Mouse (Mus musculus): Measurements from ENCODE around the gene Gipc3. TPM values are rescaled to one million over a fixed set of nuclear protein-coding genes. Genes with fewer than 3 reads are reported as not detected.

The Gipc3 gene
- polyA plus RNA-seq, 1 experiment from 2014 or later, result not detected

GRCm38 (mm10) chr10:81385603-81386306, 42.7 kb upstream of the Gipc3 start:
- no peak overlapping the region for H3K27ac ChIP-seq (ENCODE audit: low read length)
- H3K36me3 ChIP-seq (ENCODE audit: control insufficient read depth, insufficient read depth), result peaks cover 17% of the 10 kb centered on the region
- peak overlapping the region; percentile 88 for H3K4me2 ChIP-seq (ENCODE audit: low read length)
- H3K4me1 ChIP-seq (replicated peaks; ENCODE audit: control insufficient read depth, insufficient read depth, low read length), result peaks cover 12% of the 10 kb centered on the region
- no peak for ATAC-seq
- no peak overlapping the region for H3K4me3 ChIP-seq (replicated peaks; ENCODE audit: low read length)
- H3K27me3 ChIP-seq (replicated peaks; ENCODE audit: control insufficient read depth, insufficient read depth, low read length), result no peaks in the 10 kb centered on the region
- H3K9me3 ChIP-seq (ENCODE audit: control insufficient read depth, low read length), result no peaks in the 10 kb centered on the region
- no peak overlapping the region for H3K9ac ChIP-seq (replicated peaks; ENCODE audit: low read depth, low read length)
- WGBS, result 89% methylated on average over 22 of the region's 22 CpGs

DNA sequence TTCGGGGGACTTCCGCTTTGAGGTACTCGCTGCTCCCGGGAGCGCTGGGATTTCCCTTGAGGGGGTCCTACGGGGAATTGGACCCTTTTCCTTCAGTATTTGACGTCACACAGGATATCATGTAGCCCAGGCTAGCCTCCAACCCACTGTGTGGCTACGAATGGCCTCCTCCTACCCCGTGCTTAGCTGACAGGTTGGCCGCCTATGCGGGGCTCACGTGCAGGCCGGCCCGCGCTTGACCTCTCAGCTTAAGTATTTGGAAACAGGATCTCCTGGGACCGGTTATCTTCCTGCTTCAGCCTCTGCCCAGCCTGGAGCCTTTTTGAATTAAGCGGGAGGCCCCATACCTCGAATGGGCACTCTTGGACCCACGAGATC, 41.5 kb upstream of the Gipc3 start:
- H3K9me3 ChIP-seq (ENCODE audit: control insufficient read depth, low read length), result no peaks in the 10 kb centered on the region
- ATAC-seq, result peak; percentile 10
- H3K4me2 ChIP-seq (ENCODE audit: low read length), result peak overlapping the region; percentile 88
- H3K27me3 ChIP-seq (replicated peaks; ENCODE audit: control insufficient read depth, insufficient read depth, low read length), result no peaks in the 10 kb centered on the region
- peak overlapping the region; percentile 87 for H3K27ac ChIP-seq (ENCODE audit: low read length)
- peak overlapping the region; percentile 92 for H3K4me3 ChIP-seq (replicated peaks; ENCODE audit: low read length)
- under 1% methylated on average over 19 of the region's 19 CpGs for WGBS
- peaks cover 12% of the 10 kb centered on the region for H3K4me1 ChIP-seq (replicated peaks; ENCODE audit: control insufficient read depth, insufficient read depth, low read length)
- peak overlapping the region; percentile 74 for H3K9ac ChIP-seq (replicated peaks; ENCODE audit: low read depth, low read length)
- peaks cover 17% of the 10 kb centered on the region for H3K36me3 ChIP-seq (ENCODE audit: control insufficient read depth, insufficient read depth)

GRCm38 (mm10) chr10:81383802-81384604, 40.9 kb upstream of the Gipc3 start, which contains the start of the genes Dohh and Gm48551:
Gene Dohh (plus strand): TSS chr10:81384428.
Gene Gm48551 (plus strand): TSS chr10:81384466.
- 5% methylated on average over 50 of the region's 54 CpGs for WGBS
- Histone ChIP-seq H3K4me1 (replicated peaks; ENCODE audit: control insufficient read depth, insufficient read depth, low read length) (peaks cover 13% of the 10 kb centered on the region), H3K27me3 (replicated peaks; ENCODE audit: control insufficient read depth, insufficient read depth, low read length) (no peaks in the 10 kb centered on the region), H3K4me3 (replicated peaks; ENCODE audit: low read length) (peak within 1 kb of the TSS; percentile 92), H3K9ac (replicated peaks; ENCODE audit: low read depth, low read length) (peak within 1 kb of the TSS; percentile 74), H3K36me3 (ENCODE audit: control insufficient read depth, insufficient read depth) (peaks cover 17% of the 10 kb centered on the region), H3K4me2 (ENCODE audit: low read length) (peak within 1 kb of the TSS; percentile 88), H3K9me3 (ENCODE audit: control insufficient read depth, low read length) (no peaks in the 10 kb centered on the region), H3K27ac (ENCODE audit: low read length) (peak within 1 kb of the TSS; percentile 87)
- peak; percentile 96 for ATAC-seq

DNA sequence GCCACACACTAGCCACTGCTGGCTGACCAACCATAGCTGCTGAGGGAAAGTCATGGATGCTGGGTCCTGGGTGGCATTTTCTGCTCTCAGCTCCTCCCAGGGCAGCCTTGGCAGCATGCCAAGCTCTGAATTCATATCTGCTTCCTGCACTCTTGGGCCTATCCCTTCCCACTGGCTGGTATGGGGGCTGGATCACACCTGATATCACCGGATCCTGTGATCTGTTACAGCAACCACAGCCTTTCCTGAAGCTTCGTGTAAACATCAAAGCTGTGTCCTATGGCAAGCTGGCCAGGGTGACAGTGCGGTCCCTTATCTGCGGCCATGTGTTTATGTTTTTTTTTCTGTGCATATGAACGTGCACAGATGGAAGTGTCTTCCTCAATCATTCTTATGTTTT, 39.0 kb upstream of the Gipc3 start:
- Histone ChIP-seq H3K36me3 (ENCODE audit: control insufficient read depth, insufficient read depth) (peaks cover 6% of the 10 kb centered on the region), H3K4me1 (replicated peaks; ENCODE audit: control insufficient read depth, insufficient read depth, low read length) (peaks cover 21% of the 10 kb centered on the region), H3K27ac (ENCODE audit: low read length) (no peak overlapping the region), H3K4me3 (replicated peaks; ENCODE audit: low read length) (no peak overlapping the region), H3K4me2 (ENCODE audit: low read length) (no peak overlapping the region), H3K9ac (replicated peaks; ENCODE audit: low read depth, low read length) (no peak overlapping the region), H3K9me3 (ENCODE audit: control insufficient read depth, low read length) (no peaks in the 10 kb centered on the region), H3K27me3 (replicated peaks; ENCODE audit: control insufficient read depth, insufficient read depth, low read length) (no peaks in the 10 kb centered on the region)
- WGBS, result 88% methylated on average over 5 of the region's 5 CpGs
- ATAC-seq, result no peak

GRCm38 (mm10) chr10:81379809-81380378, 36.8 kb upstream of the Gipc3 start:
- ATAC-seq, result no peak

GRCm38 (mm10) chr10:81379183-81379553, 36.1 kb upstream of the Gipc3 start:
- no peaks in the 10 kb centered on the region for H3K9me3 ChIP-seq (ENCODE audit: control insufficient read depth, low read length)
- no peaks in the 10 kb centered on the region for H3K36me3 ChIP-seq (ENCODE audit: control insufficient read depth, insufficient read depth)
- H3K4me1 ChIP-seq (replicated peaks; ENCODE audit: control insufficient read depth, insufficient read depth, low read length), result peaks cover 24% of the 10 kb centered on the region
- ATAC-seq, result peak; percentile 4; the same call in 1 of the 2 replicates
- 53% methylated on average over 3 of the region's 3 CpGs for WGBS
- peak overlapping the region; percentile 66 for H3K4me2 ChIP-seq (ENCODE audit: low read length)
- peak overlapping the region; percentile 40; the same call in 1 of the 2 replicates for H3K9ac ChIP-seq (replicated peaks; ENCODE audit: low read depth, low read length)
- H3K4me3 ChIP-seq (replicated peaks; ENCODE audit: low read length), result peak overlapping the region; percentile 78
- H3K27ac ChIP-seq (ENCODE audit: low read length), result peak overlapping the region; percentile 69
- no peaks in the 10 kb centered on the region for H3K27me3 ChIP-seq (replicated peaks; ENCODE audit: control insufficient read depth, insufficient read depth, low read length)

More at GRCm38 (mm10) chr10:81379809-81380378, 36.8 kb upstream of the Gipc3 start:
- Histone ChIP-seq H3K27me3 (replicated peaks; ENCODE audit: control insufficient read depth, insufficient read depth, low read length) (no peaks in the 10 kb centered on the region), H3K36me3 (ENCODE audit: control insufficient read depth, insufficient read depth) (no peaks in the 10 kb centered on the region), H3K9me3 (ENCODE audit: control insufficient read depth, low read length) (no peaks in the 10 kb centered on the region), H3K9ac (replicated peaks; ENCODE audit: low read depth, low read length) (no peak overlapping the region), H3K27ac (ENCODE audit: low read length) (no peak overlapping the region), H3K4me1 (replicated peaks; ENCODE audit: control insufficient read depth, insufficient read depth, low read length) (peaks cover 25% of the 10 kb centered on the region), H3K4me2 (ENCODE audit: low read length) (no peak overlapping the region), H3K4me3 (replicated peaks; ENCODE audit: low read length) (no peak overlapping the region)
- WGBS, result 89% methylated on average over 6 of the region's 6 CpGs

GRCm38 (mm10) chr10:81378553-81379182, 35.6 kb upstream of the Gipc3 start:
- H3K27me3 ChIP-seq (replicated peaks; ENCODE audit: control insufficient read depth, insufficient read depth, low read length), result no peaks in the 10 kb centered on the region
- peak; percentile 97 for ATAC-seq
- H3K4me1 ChIP-seq (replicated peaks; ENCODE audit: control insufficient read depth, insufficient read depth, low read length), result peaks cover 24% of the 10 kb centered on the region
- no peaks in the 10 kb centered on the region for H3K36me3 ChIP-seq (ENCODE audit: control insufficient read depth, insufficient read depth)
- H3K27ac ChIP-seq (ENCODE audit: low read length), result peak overlapping the region; percentile 69
- under 1% methylated on average over 46 of the region's 46 CpGs for WGBS
- no peaks in the 10 kb centered on the region for H3K9me3 ChIP-seq (ENCODE audit: control insufficient read depth, low read length)
- H3K9ac ChIP-seq (replicated peaks; ENCODE audit: low read depth, low read length), result peak overlapping the region; percentile 40
- H3K4me2 ChIP-seq (ENCODE audit: low read length), result peak overlapping the region; percentile 66
- peak overlapping the region; percentile 78 for H3K4me3 ChIP-seq (replicated peaks; ENCODE audit: low read length)

DNA sequence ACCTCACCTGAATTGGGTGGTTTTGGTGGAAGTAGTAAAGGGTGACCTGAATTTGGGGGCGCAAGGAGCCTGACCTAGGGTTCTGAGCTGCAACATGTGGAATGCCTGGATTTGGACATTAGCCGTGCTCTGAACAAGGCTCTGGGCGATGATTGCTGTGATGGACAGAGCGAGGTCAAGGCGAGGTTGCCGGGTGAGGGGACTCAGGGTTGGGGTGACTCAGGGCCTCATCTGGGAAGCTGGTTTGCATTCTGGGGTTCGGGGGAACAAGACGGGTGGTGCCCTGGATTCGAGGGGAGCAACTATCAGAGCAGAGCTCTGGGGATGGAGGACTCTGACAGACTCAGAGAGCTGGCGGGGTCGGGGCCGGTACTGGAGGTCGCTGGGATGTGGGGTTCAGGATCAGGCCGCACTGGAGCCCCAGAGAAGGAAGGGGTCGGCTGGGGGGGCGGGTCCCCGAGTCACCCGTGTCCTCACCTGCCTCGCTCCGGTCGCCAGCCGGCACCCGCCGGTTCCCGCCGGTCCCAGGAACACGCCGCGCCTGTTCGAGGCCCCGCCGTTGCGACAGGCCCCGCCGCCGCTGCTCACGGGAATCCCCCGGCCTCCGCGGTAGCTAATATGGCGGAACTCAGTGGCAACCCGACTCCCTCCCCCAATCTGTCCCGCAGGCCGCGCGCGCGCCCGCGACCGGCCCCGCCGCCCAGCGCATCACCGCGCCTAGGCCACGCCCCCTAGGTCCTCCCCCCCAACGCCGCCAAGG, 34.9 kb upstream of the Gipc3 start, which contains the start of gene Fzr1:
TSS of gene Fzr1 (minus strand) at position 724 of the 760 bp plus-strand sequence.
- H3K4me2 ChIP-seq (ENCODE audit: low read length), result peak within 1 kb of the TSS; percentile 89
- under 1% methylated on average over 54 of the region's 59 CpGs for WGBS
- H3K4me3 ChIP-seq (replicated peaks; ENCODE audit: low read length), result peak within 1 kb of the TSS; percentile 78
- H3K4me1 ChIP-seq (replicated peaks; ENCODE audit: control insufficient read depth, insufficient read depth, low read length), result peaks cover 24% of the 10 kb centered on the region
- no peaks in the 10 kb centered on the region for H3K27me3 ChIP-seq (replicated peaks; ENCODE audit: control insufficient read depth, insufficient read depth, low read length)
- peak; percentile 64; the same call in 1 of the 2 replicates for ATAC-seq
- H3K27ac ChIP-seq (ENCODE audit: low read length), result peak within 1 kb of the TSS; percentile 70
- H3K9ac ChIP-seq (replicated peaks; ENCODE audit: low read depth, low read length), result peak within 1 kb of the TSS; percentile 88
- H3K9me3 ChIP-seq (ENCODE audit: control insufficient read depth, low read length), result no peaks in the 10 kb centered on the region
- 0 out of 2 replicates have a peak, but pooled peaks cover 2% of the 10 kb centered on the region for H3K36me3 ChIP-seq (ENCODE audit: control insufficient read depth, insufficient read depth)
